Mouse (Mus musculus): ENCODE results near the gene Serpina3n. TPM values are rescaled to one million over a fixed set of nuclear protein-coding genes. Genes with fewer than 3 reads are reported as not detected.

The Serpina3n gene
- polyA plus RNA-seq, 1 experiment from 2014 or later, result not detected

- H3K4me1 ChIP-seq (replicated peaks), result 0 out of 2 replicates have a peak, but pooled peaks cover 2% of the 10 kb centered on the region
- WGBS, result 79% methylated on average over 6 of the region's 6 CpGs
- no peak overlapping the region for H3K4me3 ChIP-seq
- no peak overlapping the region for H3K27ac ChIP-seq (ENCODE audit: poor library complexity, severe bottlenecking)
- H3K9me3 ChIP-seq (replicated peaks), result no peaks in the 10 kb centered on the region
- no peak overlapping the region for H3K9ac ChIP-seq
- H3K27me3 ChIP-seq (replicated peaks), result peaks cover 22% of the 10 kb centered on the region; the same call in 1 of the 2 replicates
- ATAC-seq (ENCODE audit: insufficient number of reproducible peaks, low FRiP score), result no peak
- no peaks in the 10 kb centered on the region for H3K36me3 ChIP-seq
- no peak overlapping the region for H3K4me2 ChIP-seq
Measured at GRCm38 (mm10) chr12:104412507-104412906, 6.0 kb downstream of the Serpina3n start.

- Histone ChIP-seq H3K4me2 (no peak overlapping the region), H3K4me1 (replicated peaks) (0 out of 2 replicates have a peak, but pooled peaks cover 2% of the 10 kb centered on the region), H3K27me3 (replicated peaks) (peaks cover 22% of the 10 kb centered on the region; the same call in 1 of the 2 replicates), H3K9me3 (replicated peaks) (no peaks in the 10 kb centered on the region), H3K36me3 (no peaks in the 10 kb centered on the region), H3K27ac (ENCODE audit: poor library complexity, severe bottlenecking) (no peak overlapping the region), H3K4me3 (no peak overlapping the region), H3K9ac (no peak overlapping the region)
- 62% methylated on average over 2 of the region's 2 CpGs for WGBS
- no peak for ATAC-seq (ENCODE audit: insufficient number of reproducible peaks, low FRiP score)
Measured at GRCm38 (mm10) chr12:104414576-104414975, 8.0 kb downstream of the Serpina3n start.

GRCm38 (mm10) chr12:104415625-104416315 lies 9.2 kb downstream of the Serpina3n start:
- no peak overlapping the region for H3K4me3 ChIP-seq
- H3K9me3 ChIP-seq (replicated peaks), result no peaks in the 10 kb centered on the region
- H3K27ac ChIP-seq (ENCODE audit: poor library complexity, severe bottlenecking), result no peak overlapping the region
- no peak overlapping the region for H3K4me2 ChIP-seq
- peak; percentile 66 for ATAC-seq (ENCODE audit: insufficient number of reproducible peaks, low FRiP score)
- H3K4me1 ChIP-seq (replicated peaks), result 0 out of 2 replicates have a peak, but pooled peaks cover 2% of the 10 kb centered on the region
- WGBS, result 40% methylated on average over 6 of the region's 6 CpGs
- H3K36me3 ChIP-seq, result no peaks in the 10 kb centered on the region
- H3K27me3 ChIP-seq (replicated peaks), result peaks cover 26% of the 10 kb centered on the region; the same call in 1 of the 2 replicates
- no peak overlapping the region for H3K9ac ChIP-seq

- H3K27ac ChIP-seq (ENCODE audit: poor library complexity, severe bottlenecking), result no peak overlapping the region
- 0 out of 2 replicates have a peak, but pooled peaks have one; percentile 20 for ATAC-seq (ENCODE audit: insufficient number of reproducible peaks, low FRiP score)
- H3K4me2 ChIP-seq, result peak overlapping the region; percentile 65
- no peaks in the 10 kb centered on the region for H3K9me3 ChIP-seq (replicated peaks)
- peaks cover 27% of the 10 kb centered on the region; the same call in 1 of the 2 replicates for H3K27me3 ChIP-seq (replicated peaks)
- WGBS, result 21% methylated on average over 14 of the region's 17 CpGs
- H3K4me3 ChIP-seq, result peak overlapping the region; percentile 38
- H3K36me3 ChIP-seq, result no peaks in the 10 kb centered on the region
- H3K4me1 ChIP-seq (replicated peaks), result 0 out of 2 replicates have a peak, but pooled peaks cover 8% of the 10 kb centered on the region
- peak overlapping the region; percentile 59; the same call in 1 of the 2 replicates for H3K9ac ChIP-seq
Measured at GRCm38 (mm10) chr12:104418340-104419135, 12.0 kb downstream of the Serpina3n start.

GRCm38 (mm10) chr12:104419136-104419462 lies 12.6 kb downstream of the Serpina3n start:
- WGBS, result 14% methylated on average over 2 of the region's 2 CpGs
- H3K9ac ChIP-seq, result no peak overlapping the region
- H3K27me3 ChIP-seq (replicated peaks), result peaks cover 24% of the 10 kb centered on the region
- H3K4me3 ChIP-seq, result no peak overlapping the region
- 0 out of 2 replicates have a peak, but pooled peaks cover 8% of the 10 kb centered on the region for H3K4me1 ChIP-seq (replicated peaks)
- no peaks in the 10 kb centered on the region for H3K36me3 ChIP-seq
- no peak overlapping the region for H3K4me2 ChIP-seq
- no peak for ATAC-seq (ENCODE audit: insufficient number of reproducible peaks, low FRiP score)
- H3K9me3 ChIP-seq (replicated peaks), result no peaks in the 10 kb centered on the region
- no peak overlapping the region for H3K27ac ChIP-seq (ENCODE audit: poor library complexity, severe bottlenecking)

GRCm38 (mm10) chr12:104422615-104423392 lies 16.3 kb downstream of the Serpina3n start:
- peak; percentile 82 for ATAC-seq (ENCODE audit: insufficient number of reproducible peaks, low FRiP score)
- Histone ChIP-seq H3K4me2 (no peak overlapping the region), H3K9me3 (replicated peaks) (no peaks in the 10 kb centered on the region), H3K36me3 (no peaks in the 10 kb centered on the region), H3K4me1 (replicated peaks) (0 out of 2 replicates have a peak, but pooled peaks cover 5% of the 10 kb centered on the region), H3K27me3 (replicated peaks) (peaks cover 33% of the 10 kb centered on the region), H3K27ac (ENCODE audit: poor library complexity, severe bottlenecking) (no peak overlapping the region), H3K4me3 (no peak overlapping the region), H3K9ac (no peak overlapping the region)
- WGBS, result 60% methylated on average over 11 of the region's 11 CpGs

- no peak overlapping the region for H3K27ac ChIP-seq (ENCODE audit: poor library complexity, severe bottlenecking)
- no peak for ATAC-seq (ENCODE audit: insufficient number of reproducible peaks, low FRiP score)
- no peak overlapping the region for H3K4me2 ChIP-seq
- 67% methylated on average over 3 of the region's 3 CpGs for WGBS
- 0 out of 2 replicates have a peak, but pooled peaks cover 5% of the 10 kb centered on the region for H3K4me1 ChIP-seq (replicated peaks)
- no peaks in the 10 kb centered on the region for H3K9me3 ChIP-seq (replicated peaks)
- H3K9ac ChIP-seq, result no peak overlapping the region
- no peaks in the 10 kb centered on the region for H3K36me3 ChIP-seq
- no peak overlapping the region for H3K4me3 ChIP-seq
- H3K27me3 ChIP-seq (replicated peaks), result peaks cover 39% of the 10 kb centered on the region
Measured at GRCm38 (mm10) chr12:104425591-104425990, 19.1 kb downstream of the Serpina3n start.

- 8% methylated on average over 7 of the region's 7 CpGs for WGBS
- Histone ChIP-seq H3K9ac (no peak overlapping the region), H3K9me3 (replicated peaks) (no peaks in the 10 kb centered on the region), H3K4me2 (no peak overlapping the region), H3K27ac (ENCODE audit: poor library complexity, severe bottlenecking) (no peak overlapping the region), H3K36me3 (no peaks in the 10 kb centered on the region), H3K4me3 (no peak overlapping the region), H3K4me1 (replicated peaks) (0 out of 2 replicates have a peak, but pooled peaks cover 5% of the 10 kb centered on the region), H3K27me3 (replicated peaks) (peaks cover 40% of the 10 kb centered on the region)
- no peak for ATAC-seq (ENCODE audit: insufficient number of reproducible peaks, low FRiP score)
Measured at GRCm38 (mm10) chr12:104426915-104427314, 20.4 kb downstream of the Serpina3n start.

GRCm38 (mm10) chr12:104431359-104431758 lies 24.8 kb downstream of the Serpina3n start:
- WGBS, result 68% methylated on average over 10 of the region's 10 CpGs
- ATAC-seq (ENCODE audit: insufficient number of reproducible peaks, low FRiP score), result no peak
- no peaks in the 10 kb centered on the region for H3K36me3 ChIP-seq
- H3K4me2 ChIP-seq, result no peak overlapping the region
- H3K27ac ChIP-seq (ENCODE audit: poor library complexity, severe bottlenecking), result no peak overlapping the region
- H3K4me3 ChIP-seq, result no peak overlapping the region
- H3K27me3 ChIP-seq (replicated peaks), result peaks cover 15% of the 10 kb centered on the region
- H3K9ac ChIP-seq, result no peak overlapping the region
- 0 out of 2 replicates have a peak, but pooled peaks cover 2% of the 10 kb centered on the region for H3K9me3 ChIP-seq (replicated peaks)
- no peaks in the 10 kb centered on the region for H3K4me1 ChIP-seq (replicated peaks)

- H3K9me3 ChIP-seq (replicated peaks), result 0 out of 2 replicates have a peak, but pooled peaks cover 2% of the 10 kb centered on the region
- H3K27ac ChIP-seq (ENCODE audit: poor library complexity, severe bottlenecking), result no peak overlapping the region
- no peak overlapping the region for H3K9ac ChIP-seq
- H3K27me3 ChIP-seq (replicated peaks), result peaks cover 14% of the 10 kb centered on the region
- 57% methylated on average over 7 of the region's 7 CpGs for WGBS
- no peak overlapping the region for H3K4me3 ChIP-seq
- ATAC-seq (ENCODE audit: insufficient number of reproducible peaks, low FRiP score), result no peak
- H3K4me1 ChIP-seq (replicated peaks), result no peaks in the 10 kb centered on the region
- no peaks in the 10 kb centered on the region for H3K36me3 ChIP-seq
- no peak overlapping the region for H3K4me2 ChIP-seq
Measured at GRCm38 (mm10) chr12:104433214-104433613, 26.7 kb downstream of the Serpina3n start.
